Mouse (Mus musculus) ovary, postnatal 14 days (tissue): Measurements from ENCODE around the gene Dip2b.
A peak's percentile ranks its signal among the peaks of the same experiment; 100 is the strongest.

Experiments
- DNase-seq: peaks from one replicate; pipeline ENCODE4 v3.0.0; 2022; ENCODE audit warnings: low spot score

Gene Dip2b

DNA sequence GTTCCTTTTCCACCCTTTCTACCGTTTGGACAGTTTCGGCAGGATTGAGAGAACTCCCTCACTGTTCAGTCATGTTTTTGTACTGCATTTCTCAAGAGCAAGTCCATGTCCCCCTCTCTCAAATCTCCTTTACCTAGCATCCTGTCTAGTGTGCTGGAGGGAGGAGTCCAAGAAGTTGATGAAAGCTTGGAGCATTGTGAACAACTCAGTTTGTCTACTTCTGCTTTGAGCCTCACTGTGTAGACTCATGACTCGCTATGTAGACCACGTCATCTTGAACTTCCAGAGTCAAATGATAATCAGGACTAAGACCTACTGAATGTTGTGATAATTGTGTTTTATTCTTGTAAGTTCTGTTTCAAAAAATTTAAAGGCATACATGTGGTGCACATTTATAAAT lies 46.4 kb downstream of the Dip2b start:
- DNase-seq, result no peak

DNA sequence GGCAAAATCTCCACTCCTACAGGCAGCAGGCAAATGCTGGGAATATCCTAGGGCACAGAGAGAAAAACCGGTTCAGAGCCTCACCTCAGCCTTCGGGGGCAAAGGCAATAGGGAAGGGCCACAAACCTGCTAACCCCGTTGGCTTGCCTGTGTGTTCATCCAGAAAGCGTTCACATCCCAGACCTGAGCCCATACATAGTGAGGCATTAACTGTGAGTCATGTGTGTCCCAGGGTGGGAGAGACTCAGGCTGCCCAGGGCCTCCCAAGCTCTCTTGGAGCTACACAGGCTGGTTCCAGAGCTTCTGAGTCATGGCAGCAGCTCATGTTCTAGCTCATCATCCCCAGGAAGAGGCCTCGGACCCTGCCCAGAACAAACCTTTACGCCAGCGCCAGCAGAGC lies 49.6 kb downstream of the Dip2b start:
- DNase-seq, result no peak

DNA sequence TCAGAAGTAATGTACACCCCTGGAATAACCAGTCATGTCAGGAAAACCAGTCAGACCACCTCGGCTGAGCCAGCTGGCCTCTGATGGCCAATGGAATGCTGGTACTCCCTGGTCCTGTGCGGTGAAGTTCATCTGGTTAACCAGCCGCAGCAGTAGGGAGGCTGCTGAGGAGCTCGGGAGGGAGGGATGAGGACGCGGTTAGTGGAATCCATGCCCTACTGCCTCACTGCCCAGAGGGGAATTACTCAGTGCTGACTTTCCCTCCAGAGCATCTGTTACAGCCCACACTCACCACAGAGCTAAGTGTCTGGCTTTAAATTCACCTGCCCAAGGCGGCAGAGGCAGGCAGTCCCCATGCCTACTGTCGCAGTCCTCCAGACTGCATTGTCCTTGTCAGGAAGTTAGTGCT lies 51.2 kb downstream of the Dip2b start:
- peak; percentile 12 for DNase-seq

DNA sequence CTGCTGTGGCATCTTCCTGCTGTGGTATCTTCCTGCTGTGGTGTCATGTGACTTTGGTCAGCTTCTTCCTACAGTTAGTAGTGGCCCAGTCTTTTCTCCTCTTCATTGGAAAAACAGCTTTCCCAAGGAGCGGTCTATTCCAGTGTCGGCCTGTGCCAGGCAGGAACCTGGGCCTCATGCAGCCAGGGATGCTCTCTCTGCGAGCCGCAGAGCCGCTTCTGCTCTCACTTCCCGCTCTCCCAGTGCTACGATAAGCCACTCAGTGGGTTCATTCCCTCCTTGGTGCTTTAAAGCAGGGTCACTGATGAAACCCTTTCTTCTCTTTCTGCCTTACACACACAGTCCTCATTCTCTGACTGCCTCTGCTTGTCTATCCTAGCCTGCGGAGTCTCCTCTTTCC lies 53.4 kb downstream of the Dip2b start:
- no peak for DNase-seq

DNA sequence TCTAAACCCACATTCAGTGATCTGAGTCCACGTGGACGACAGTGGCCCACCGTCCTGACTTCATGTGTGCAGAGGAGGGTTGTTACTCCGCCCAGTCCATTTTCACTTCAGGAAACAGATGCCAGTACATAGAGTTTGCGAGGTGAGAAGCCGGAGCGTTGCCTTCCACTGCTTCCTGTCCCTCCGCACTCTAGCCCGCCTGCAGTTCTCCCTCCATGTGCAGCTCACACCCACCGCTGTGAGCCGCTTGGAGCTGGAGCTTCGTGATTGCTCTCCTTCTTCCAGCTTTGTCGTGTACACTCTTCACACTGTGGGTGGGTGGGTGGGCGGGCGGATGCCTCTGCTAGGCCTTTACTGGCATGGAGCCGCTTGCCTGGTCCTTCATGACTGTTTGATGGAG lies 53.8 kb downstream of the Dip2b start:
- DNase-seq, result no peak

DNA sequence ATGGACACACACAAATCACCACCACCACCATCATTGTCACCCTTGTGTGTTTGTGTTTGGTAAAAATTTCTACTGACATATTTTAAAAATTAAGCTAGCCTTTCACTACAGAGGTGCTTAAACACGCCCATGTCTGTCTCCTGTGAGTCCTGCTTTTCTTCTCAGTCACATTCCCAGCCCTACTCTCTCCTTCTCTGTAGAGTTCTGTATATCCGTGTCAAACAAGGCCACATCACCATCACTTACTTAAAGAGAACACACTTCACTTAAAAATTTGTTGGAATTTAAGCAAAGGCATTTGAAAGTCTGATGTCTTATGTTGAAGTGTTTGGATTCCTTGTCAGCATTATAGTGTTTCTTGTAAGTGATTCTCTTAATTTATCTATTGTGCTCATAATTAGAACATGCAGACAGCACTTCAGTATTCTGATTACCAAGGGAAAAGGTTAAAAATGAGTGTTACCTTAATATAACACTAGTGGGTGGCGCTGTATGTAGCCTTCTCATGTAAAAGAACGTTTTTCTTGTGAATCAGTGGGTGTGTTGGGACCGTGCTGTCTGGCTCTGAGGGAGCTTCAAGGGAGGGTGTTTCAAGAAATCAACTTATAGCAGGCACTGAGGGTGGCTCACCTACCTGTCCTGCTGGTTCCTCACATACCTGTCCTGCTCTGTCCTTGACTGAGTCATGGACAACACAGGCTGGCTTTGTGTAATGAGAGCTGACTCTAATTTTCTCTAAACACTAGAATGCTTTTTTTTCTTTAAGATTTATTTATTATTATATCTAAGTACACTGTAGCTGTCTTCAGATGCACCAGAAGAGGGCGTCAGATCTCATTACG lies 58.3 kb downstream of the Dip2b start:
- no peak for DNase-seq

DNA sequence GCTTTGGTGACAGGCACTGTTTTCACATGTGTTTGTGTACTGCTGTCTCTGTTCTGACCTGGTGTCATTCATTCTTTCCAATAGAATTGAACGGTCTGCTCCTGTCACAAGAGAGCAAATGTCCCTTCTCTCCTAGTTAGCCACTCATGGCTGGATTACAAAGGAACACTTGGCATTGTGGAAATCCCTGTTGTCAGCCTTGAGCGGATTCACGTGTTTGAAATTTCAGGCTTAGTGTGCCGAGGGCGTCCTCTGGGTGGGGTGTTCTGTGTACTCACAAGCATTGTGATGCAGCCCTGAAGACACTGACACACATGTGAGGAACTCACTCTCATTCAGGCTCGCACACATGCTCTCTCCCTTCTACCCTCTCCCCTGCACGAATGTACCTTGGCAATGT lies 61.9 kb downstream of the Dip2b start:
- DNase-seq, result no peak

DNA sequence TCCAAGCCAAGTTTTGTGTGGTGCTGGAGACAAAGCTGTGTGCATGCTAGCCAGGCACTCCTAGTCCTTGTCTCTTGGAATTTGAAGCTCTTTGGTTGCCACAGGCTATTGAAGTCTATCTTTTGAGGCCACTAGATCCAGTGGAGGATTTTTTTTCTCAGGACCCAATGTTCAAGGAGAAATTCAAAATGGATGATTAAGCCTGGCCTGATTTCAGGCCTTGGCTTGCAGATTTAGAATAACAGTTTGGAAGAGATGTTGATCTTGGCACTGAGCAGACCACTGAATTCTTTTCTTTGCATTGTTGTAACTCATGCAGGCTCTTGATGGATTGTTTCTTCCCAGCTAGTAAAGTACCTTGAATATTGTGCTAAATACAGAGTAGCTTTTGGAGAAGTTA lies 62.7 kb downstream of the Dip2b start:
- no peak for DNase-seq

DNA sequence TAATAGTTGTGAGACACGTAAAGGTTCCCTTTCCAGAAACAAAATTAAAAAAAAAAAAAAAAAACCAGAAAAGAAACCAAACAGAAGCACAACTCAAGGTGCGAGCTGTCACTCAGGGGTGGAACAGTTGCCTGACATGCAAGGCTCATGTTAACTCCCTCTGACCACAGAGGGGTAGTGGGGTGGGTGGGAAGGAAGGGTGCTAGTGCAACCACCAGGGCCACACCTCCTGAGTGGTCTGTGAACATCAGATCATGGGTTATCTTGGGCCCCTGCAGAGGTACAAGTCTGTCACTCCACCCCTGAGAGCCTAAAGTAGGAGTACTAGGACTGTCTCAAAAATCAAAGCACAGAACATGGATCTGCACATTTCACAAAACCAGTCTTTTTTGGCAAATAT lies 65.7 kb downstream of the Dip2b start:
- no peak for DNase-seq

DNA sequence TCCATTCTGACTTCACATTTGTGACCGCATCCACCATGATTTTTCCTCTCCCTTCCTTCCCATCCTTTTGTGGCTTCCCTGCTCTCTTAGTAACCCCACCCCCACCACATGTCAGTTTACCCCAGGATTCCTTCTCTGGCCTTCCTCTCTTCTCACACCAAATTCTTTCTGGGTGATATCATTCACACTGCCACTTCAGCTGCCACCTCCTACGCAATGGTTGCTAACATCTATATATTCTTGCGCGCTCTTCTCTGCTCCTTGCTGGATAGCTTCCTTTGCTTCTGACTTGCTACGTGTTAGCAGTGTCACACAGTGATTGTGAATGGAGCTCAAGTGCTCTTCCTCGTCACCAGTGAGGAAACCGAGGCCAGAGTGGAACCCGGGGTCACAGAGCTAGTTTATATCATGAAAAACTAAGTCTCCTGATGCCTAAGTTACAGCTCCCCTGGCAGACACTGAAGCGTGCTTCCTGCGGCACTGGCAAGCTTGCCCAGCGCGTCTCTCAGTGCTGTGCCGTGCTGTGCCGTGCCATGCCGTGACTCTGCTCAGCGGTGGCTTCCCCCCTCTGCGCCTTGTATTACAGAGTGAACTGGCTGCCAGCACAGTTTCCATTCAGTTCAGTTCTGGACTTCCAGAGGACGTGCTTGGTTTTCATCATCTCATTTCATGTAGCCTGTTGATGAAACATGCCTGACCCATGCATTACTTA lies 69.8 kb downstream of the Dip2b start:
- DNase-seq, result no peak

DNA sequence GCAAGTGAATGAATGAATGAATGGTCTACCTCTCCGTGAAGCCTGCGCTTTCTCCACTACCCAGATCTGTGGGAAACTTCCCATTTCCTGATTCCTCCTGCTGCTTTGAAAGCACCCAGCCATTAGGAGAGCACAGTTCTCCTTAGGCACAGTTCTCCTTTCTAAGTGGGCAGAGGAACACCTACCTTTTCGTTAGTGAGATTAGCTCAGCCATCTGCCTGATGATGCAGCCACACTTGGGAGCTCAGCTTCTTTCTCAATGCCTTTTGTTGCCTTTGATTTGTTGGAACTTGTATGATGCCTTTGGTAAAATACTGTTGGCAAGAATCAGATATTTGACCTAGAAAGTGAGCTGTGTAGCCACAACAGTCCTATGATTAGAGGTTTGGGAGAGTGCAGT lies 71.5 kb downstream of the Dip2b start:
- no peak for DNase-seq

DNA sequence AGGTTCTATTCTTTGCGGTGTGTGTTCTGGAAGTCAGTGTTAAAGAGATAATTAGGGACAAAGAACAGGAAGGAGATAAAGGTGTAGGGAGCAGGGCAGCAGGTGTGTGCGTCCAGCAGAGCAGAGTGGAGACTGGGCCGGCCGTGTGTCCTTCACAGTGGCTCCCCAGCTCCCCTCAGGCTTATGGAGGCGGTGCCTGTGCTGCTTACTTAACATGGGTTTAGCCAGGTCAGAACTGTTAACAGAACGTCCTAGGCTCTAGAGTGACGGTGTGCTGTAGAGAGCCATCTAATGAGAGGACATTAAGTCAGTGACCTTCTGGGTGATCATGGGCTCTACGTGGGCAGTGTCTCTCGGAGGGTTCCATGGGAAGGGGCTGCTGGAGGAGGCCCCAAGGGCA lies 73.4 kb downstream of the Dip2b start:
- DNase-seq, result no peak

DNA sequence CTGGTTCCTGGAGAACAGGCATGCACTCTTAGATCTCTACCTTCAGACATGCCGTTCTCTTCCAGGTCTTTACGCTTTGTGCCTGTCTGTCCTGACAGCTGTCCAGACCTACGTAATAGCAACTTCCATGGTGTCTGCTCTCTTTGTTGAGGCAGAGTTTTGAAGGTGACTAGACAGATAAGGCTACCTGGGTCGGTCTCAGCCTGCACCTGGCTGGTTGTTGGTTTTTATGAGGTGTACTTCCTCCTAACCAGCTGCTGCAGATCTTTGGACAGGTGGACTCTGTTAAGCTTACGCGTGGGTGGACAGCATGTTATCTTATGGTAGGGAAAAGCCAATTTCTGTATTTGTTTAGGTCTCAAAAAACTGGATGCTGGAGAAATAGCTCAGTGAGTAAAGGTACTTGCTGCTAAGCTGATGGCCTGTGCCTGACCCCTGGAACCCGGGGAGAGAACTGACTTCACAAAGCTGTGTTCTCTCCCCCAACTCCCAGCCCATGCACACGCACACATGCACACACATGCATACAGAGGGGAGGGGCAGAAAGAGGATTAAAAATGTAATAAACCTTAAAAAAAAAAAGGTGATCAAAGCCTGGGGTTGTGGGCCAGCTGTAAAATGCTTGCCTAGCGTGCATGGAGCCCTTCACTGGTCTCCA lies 74.0 kb downstream of the Dip2b start:
- no peak for DNase-seq

DNA sequence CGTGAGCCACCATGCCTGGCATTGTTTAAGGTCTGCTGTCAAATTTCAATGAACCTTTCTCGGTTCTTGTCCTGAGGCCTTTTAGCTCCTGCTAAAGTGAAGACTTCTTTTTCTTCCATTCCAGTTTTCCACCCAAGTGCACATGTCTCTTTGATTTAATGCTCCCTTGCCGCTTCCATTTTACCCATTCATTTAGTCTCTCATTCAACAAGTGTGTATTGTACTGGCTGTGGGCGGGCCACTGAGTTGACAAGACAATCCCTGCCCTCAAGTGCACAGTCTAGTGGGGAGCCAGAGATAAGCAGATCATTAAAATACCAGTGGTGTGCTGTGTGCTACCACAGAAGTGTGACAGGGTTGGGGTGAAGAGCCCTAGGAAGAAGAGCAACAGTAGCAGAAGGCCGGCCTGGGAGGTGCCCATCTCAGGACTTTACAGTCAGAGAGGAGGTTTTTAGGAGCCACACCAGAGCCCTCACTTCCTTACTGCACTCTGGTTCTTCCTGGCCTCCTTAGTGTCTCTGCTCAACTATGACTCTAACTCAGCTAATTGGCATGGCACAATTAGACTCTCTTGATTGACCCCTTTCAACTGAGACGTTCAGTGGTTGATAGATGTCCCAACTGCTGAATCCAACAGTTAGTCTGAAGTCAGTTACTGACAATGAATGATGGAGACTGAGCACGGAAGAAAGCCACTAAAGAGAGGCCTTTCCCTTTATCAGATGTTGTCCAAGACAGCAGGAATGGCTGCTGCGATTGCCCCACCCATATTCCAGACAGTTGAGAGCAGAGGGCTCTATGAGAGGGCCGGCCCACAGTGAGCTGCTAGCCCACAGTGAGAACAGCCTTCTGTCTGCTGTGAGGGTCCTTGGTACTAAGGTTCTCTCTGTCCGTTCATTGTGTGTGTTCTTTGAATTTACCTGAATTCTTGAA lies 75.1 kb downstream of the Dip2b start:
- no peak for DNase-seq

DNA sequence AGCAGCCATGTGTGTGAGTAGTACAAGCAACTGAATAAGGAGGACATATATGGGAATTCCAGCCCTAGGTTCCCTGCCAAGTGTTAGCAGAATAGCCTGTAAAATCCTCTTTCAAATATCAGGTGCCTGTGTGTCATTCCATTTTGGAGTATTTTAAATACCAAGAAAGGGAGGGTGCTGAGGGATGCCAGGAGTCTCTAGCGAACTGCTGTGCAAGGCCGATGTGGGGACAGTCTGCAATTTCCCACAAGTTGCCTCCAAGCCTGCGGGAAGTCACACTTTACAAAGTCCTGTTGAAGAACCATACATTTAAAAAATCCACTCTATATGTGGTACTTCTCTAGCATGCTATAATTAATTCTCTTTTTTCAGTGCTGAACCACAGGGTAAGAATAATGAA lies 77.0 kb downstream of the Dip2b start:
- DNase-seq, result no peak

DNA sequence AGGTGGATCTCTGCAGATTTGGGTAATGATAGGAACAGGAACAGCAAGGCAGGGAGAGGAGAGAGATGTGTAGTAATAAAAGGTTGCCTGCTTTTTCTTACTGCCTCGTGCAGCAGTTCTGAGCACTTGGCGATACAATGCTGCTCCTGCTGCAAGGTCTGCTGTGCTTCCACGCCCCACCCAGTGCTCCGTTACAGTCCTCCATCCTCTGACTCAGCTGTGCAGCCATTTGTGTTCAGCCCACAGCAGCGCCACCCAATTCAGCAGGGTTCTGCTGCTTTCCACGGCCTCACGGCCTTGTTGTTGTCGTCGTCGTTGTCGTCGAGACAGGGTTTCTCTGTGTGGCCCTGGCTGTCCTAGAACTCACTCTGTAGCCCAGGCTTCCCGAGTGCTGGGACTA lies 77.9 kb downstream of the Dip2b start:
- DNase-seq, result no peak

DNA sequence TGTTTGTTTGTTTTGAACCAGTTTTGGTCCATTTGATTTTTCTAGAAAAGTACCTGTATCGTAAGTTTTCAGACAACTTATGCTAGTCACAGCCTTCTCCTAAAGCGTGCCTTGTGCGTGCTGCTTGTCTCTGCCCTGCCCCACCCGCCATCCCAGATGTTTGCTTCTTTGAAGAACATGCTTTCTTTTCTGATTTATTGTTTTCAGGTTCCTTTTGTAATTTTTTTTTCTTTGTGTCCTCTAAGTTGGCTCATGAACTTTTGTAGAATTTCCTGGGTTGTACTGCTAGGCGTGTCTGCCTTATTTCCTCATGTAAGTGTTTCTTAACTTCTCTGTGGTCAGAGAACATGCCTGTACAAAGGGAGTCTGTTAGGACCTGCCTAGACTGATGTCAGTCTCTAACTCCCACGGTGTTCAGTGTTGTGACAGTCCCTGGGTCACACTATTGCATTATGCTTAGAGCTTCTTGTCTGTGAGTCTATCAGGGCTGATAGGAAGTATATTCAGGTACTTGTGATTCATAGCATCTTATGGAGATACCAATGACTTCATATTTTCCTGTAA lies 80.8 kb downstream of the Dip2b start:
- no peak for DNase-seq

DNA sequence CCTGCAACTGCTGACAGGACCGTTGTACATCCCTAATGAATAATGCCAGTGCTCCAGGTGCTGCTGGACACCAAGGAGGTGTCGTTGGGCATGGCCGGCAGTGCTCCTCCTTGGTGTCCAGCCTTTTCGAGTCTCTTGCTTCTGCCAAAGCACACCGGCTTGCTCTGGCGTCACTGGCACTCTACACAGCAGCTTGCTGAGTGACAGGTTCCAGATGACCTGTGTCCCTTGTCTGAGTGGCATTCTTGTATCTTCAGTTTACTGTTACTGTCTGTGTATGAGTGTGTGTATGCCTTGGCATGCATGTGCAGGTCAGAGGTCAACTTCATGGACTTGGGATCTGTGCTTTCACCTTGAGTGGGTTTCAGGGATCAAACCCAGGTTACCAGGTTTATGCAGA lies 83.0 kb downstream of the Dip2b start:
- DNase-seq, result no peak

DNA sequence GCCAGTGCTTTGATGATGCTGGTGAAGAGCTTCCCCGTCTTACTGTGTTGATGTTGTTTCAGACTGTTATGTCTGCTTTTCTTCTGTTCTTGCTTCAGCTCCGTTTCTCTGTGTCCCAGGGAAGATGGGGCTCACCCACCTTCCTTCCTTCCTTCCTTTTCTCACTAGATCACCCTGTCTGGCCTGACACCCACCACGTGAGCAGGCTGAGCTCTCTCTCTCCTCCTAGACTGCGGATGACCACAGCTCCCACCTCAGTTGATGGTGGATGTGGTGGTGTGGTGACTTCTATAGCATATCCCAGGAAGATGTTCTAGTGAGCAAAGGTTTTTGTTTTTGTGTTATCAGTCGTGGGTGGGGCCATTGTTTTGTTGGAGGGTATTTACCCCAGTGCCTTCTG lies 85.4 kb downstream of the Dip2b start:
- DNase-seq, result no peak

DNA sequence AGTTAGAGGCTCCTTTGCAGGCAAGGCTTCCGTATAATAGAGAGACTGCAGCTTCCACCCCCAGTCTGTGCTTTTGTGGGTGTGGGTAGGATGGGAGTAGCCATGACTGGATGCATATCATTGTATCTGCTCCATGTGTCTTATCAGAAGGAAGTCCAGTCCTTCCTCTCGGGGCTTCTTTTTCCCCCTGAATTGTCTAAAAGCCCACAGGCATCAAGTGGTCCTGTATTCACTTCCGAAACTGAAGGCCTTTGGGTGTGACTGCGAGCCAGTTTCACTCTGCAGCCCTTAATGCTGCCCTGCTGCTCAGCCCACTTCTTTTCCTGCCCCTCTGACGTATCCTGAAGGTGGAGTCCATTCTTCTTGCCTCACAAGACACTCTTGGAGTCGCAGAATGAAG lies 86.8 kb downstream of the Dip2b start:
- no peak for DNase-seq

DNA sequence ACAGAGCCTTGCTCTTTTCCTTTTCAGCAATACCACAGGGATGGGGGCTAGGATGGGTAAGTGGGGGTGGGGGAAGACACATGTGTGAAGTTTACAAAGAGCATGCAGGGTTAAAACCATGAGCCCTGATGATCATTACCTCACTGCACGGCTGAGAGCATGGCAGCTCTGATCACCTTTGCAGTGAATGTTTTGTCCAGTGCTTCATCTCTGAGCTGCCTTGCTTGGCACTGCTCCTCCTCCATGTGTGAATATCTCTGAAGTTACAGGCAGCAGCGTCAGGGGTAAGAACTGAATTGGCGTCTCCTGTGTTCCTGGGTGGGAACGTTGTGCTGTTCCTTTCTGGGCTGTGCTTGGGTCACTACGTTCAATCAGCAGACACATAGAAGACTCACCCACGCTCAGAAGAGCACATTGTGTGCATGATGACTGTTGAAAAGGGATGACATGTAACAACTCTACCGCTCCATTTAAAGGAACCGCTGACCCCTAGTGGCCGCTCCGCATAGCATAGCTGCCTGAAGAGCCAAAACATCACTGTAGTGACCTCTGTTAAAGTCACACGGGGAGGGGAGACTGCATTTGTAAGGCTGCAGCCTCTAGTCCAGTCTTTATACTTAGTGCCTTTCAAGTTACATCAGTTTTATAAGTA lies 88.1 kb downstream of the Dip2b start:
- DNase-seq, result peak; percentile 77
